Mouse (Mus musculus) ES-Bruce4 (cell line): ENCODE results near the gene Slc24a3.

Experiments used
- CTCF ChIP-seq: IDR thresholded peaks from one replicate; pipeline ENCODE4 v1.8.1; 2011; ENCODE audit warnings: low read depth, low read length
- EP300 ChIP-seq: IDR thresholded peaks from 2 replicates; pipeline ENCODE4 v1.6.1; 2011; ENCODE audit warnings: low read depth, low read length; ENCODE audit not compliant: insufficient read depth
- POLR2A ChIP-seq: IDR thresholded peaks from one replicate; pipeline ENCODE4 v1.8.1; 2011; ENCODE audit warnings: low read length; ENCODE audit not compliant: insufficient read depth

GRCm38 (mm10) chr2:145631799-145632174 is 464.2 kb downstream of the Slc24a3 start:
- TF ChIP-seq POLR2A: no peak
- no peak for TF ChIP-seq EP300
- no peak for TF ChIP-seq CTCF
